Mouse (Mus musculus) granulocyte monocyte progenitor cell, adult 5-6 weeks (primary cell): ENCODE results near the gene Nme6. TPM values are rescaled to one million over a fixed set of nuclear protein-coding genes. Genes with fewer than 3 reads are reported as not detected.

Source experiments
- ATAC-seq: replicated peaks from 2 replicates; pipeline ENCODE4 v1.8.0; 2016; ENCODE audit warnings: mild to moderate bottlenecking, moderate TSS enrichment, inconsistent platforms; ENCODE audit not compliant: poor library complexity, severe bottlenecking
- total RNA-seq, 2 experiments: library from RNA; stranded (forward) in 1 of 2; stranded (reverse) in 1 of 2; fragments of 200-712, 200-1000 nt in 1 of 2; fragments of >200 nt in 1 of 2; fragmentation: Nextera tagmentation in 1 of 2; gene quantifications; 2 replicates each; pipeline ENCODE4 v1.2.3; 2014 to 2017

Nme6 gene
- total RNA-seq, 2 experiments from 2014 or later = 22.1 to 59.5 TPM

DNA sequence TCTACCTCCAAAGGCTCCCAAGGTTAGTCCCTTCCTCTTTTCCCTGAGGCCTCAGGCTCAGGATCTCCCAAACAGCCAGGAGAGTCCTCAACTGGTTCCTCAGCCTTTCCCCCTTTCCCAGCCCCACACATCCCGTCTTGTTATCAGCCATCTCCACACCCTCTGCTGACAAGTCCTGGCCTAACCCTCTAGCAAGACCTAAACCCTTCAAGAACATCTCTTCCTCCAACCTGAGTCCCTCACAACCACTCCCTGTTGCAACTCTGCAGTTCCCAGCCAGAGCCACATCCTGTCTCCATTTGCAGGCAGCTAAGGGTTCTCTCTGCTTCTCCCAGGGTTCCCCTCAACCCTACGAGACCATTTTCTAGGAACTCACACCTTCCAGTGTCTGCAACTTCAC is 33.7 kb downstream of the Nme6 start:
- 0 out of 2 replicates have a peak, but pooled peaks have one; percentile 10 for ATAC-seq

DNA sequence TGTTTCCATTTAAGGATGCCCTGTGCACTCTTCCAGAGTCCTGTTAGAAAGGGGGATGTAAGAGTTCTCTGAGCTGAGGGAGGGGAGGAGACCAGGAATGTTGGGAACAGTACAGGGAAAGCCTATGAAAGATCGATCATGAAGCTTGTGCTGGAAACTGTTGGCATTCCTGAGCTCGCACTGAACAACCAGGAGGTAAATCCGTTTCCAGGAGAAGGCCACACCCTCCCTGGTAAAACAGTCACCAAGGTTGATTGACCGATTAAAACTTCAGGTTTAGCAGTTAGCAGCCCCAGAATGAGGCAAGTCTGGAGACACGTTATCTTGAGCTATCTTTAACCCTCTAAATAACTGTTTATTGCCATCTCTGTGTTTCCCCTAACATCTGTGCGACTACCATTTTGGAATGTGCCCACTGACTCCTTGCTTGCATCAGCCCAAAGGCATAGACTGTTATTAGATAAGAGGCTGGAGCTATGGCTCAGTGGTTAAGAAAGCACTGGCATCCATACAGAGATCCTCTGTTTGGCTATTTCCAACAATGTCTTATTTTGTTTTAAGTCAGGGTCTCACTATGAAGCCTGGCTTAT is 38.5 kb downstream of the Nme6 start:
- ATAC-seq = no peak

DNA sequence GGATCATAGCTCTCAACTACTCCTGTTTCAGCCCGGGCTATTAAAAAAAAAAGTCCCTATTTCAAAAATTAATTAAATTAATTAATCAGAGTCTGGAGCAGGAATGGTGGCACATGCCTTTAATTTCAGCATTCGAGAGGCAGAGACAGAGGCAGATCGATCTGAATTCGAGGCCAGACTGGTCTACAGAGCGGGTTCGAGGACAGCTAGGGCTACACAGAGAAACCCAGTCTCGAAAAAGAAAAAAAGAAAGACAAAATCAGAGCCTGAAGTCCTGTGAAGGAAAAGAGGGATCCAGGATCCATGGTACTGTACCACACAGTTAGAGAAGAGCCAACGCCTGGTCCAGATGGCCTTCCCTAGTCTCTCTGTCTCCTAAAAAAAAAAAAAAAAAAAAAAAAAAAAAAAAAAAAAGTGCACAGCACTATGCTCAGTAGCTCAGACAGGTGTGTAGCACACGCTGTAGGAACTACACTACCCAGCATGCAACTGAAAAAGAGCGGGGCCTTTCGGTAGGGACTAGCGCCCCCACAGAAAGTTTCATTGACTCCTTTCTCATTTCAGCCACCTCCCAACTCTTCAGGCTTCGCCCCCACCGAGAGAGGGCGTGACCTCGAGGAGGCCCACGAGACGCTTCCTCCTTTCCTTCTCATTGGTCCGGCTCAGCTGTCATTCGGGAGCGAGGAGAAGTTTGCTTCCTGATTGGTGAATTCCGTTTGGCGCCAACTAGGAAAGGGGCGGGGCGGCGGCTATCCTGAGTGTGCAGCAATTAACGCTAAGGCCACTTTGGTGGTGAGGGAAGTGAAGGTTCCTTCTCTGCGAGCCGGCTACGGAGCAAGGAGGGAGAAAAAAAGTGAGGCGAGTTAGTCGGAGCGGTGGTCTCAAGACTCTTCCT is 42.5 kb downstream of the Nme6 start, which contains the start of gene Cdc25a:
TSS of gene Cdc25a (plus strand) at position 783 of the 895 bp plus-strand sequence.
- peak; percentile 95 for ATAC-seq

DNA sequence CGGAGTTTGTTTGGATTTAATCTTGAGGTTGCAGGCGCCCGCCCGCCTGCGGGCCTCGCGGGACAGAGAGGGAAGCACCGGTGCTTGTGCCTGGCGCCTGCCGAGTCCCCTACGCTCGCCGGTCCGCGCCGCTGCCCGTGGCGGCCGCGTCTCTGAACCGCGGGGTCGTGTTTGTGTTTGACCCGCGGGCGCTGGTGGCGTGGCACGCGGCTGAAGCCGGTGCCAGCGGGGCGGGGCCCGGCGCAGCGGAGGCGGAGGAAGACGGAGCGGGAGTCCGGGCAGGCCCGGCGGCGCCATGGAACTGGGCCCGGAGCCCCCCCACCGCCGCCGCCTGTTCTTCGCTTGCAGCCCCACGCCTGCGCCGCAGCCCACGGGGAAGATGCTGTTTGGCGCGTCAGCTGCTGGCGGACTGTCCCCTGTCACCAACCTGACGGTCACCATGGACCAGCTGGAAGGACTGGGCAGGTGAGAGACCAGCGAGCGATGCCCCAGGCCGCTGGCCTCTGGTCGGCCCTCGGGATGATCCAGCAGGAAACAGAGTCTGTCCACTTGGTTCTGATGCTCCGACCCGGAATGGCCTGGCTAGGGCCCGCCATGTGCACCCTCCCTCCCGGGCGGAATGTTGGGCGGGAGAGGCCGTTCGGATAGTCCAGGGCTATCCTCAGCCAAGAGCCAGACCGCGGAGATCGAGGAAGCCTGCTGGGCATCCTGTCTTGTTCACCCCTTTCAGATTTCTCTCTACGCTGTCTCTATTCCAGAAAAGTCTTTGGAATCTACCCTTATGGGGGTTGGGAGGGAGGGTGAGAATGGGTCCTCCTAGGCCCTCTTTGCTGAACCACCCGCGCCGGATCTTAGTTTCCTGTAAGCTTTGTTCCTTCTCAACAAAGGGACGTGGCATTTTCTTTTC is 43.4 kb downstream of the Nme6 start:
- ATAC-seq = peak; percentile 18

DNA sequence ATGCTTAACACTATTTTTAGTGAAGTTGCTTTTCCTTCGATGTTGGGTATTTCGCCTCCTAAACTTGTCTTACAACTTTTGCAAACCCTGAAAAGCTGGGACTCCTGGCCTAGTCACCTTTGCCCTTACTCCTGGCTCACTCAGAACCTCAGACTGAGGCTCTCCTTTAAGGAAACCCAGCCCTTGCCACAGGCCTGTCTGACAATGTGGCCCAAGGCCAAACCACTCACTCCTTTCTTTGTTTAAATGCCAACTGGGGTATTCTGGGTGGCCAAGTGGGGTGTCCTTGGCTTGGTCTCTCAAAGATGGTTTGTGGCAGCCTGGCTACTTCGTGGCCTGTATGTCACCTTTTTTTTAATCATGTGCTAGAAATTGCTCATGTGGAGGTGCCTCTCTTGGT is 44.2 kb downstream of the Nme6 start:
- ATAC-seq = 0 out of 2 replicates have a peak, but pooled peaks have one; percentile 11

DNA sequence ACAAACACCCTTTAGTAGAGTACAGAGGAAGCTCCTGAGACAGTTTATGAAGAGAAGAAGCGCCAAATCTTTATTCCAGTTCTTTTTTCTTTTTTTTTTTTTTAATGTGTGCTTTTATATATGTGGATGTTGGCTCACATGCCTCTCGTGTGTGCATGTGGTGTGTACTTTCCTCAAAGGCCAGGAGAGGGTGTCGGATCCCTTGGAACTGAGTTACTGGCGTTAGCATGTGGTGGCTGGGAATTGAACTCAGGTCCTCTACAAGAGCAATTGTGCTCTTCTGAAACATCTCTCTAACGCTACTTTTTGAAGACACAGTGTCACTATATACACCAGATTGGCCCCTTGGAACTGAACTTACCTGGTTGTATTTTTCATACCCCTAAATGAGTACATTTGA is 45.1 kb downstream of the Nme6 start:
- no peak for ATAC-seq

DNA sequence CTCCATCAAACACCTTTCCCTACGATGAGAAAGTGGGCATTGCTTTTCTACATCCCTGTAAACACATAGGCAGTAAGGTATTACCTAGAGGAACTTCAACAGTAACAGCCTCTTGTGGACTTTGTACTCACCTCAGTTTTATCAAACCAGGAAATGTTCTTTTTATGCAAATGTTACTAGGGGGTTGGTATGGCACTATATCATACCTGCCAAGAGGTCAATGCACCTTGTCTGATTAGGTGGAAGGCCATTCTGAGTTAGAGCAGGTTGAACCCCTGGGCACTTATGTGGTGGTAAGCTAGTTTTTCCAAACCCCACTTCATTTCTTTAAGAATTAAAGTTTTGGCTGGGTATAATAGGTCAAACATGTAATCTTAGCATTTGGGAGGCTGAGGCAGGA is 46.8 kb downstream of the Nme6 start:
- no peak for ATAC-seq

- ATAC-seq = no peak
Measured at GRCm38 (mm10) chr9:109886259-109886658, 53.7 kb downstream of the Nme6 start.

- no peak for ATAC-seq
Measured at GRCm38 (mm10) chr9:109887321-109887720, 54.8 kb downstream of the Nme6 start.

DNA sequence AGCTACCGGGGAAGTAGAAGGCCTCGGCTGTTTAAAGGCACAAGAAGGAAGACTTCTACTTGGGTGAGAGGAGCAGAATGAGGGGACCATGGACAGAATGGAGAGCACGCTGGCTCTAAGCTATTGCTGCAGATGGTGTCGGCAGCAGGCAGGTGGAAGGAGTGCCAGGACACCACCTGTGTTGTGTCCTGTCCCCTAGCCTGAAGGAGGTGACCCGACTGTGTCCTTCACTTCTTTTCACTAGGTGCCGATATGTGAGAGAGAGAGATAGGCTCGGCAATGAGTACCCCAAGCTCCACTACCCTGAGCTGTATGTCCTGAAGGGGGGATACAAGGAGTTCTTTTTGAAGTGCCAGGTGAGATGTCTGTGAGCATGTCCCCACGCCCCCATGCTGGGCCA is 59.0 kb downstream of the Nme6 start:
- ATAC-seq = no peak

Other genes starting within 250 kb of the Nme6 start
- not detected in 2 replicates for gene Fbxw24, start 206.7 kb upstream of the Nme6 start, total RNA-seq (2014; fragmentation: Nextera tagmentation)
- gene Fbxw24, start 206.7 kb upstream of the Nme6 start, total RNA-seq (2017) = not detected in 2 replicates
- gene Fbxw25, start 168.1 kb upstream of the Nme6 start, total RNA-seq (2014; fragmentation: Nextera tagmentation) = not detected in 2 replicates
- not detected in 2 replicates for gene Fbxw25, start 168.1 kb upstream of the Nme6 start, total RNA-seq (2017)
- gene Fbxw18, start 130.0 kb upstream of the Nme6 start, total RNA-seq (2014; fragmentation: Nextera tagmentation) = not detected in 2 replicates
- gene Fbxw18, start 130.0 kb upstream of the Nme6 start, total RNA-seq (2017) = not detected in 2 replicates
- gene Fbxw26, start 86.7 kb upstream of the Nme6 start, total RNA-seq (2014; fragmentation: Nextera tagmentation) = not detected in 2 replicates
- gene Fbxw26, start 86.7 kb upstream of the Nme6 start, total RNA-seq (2017) = not detected in 2 replicates
- gene Fbxw27, start 42.1 kb upstream of the Nme6 start, total RNA-seq (2014; fragmentation: Nextera tagmentation) = not detected in 2 replicates
- gene Fbxw27, start 42.1 kb upstream of the Nme6 start, total RNA-seq (2017) = not detected in 2 replicates
- gene Spink8, start 20.5 kb upstream of the Nme6 start, total RNA-seq (2014; fragmentation: Nextera tagmentation) = not detected in 2 replicates
- not detected in 2 replicates for gene Spink8, start 20.5 kb upstream of the Nme6 start, total RNA-seq (2017)
- 3.0 and 37.6 TPM in 2 replicates for gene Camp, start 16.9 kb downstream of the Nme6 start, total RNA-seq (2014; fragmentation: Nextera tagmentation)
- 99.8 and 173 TPM in 2 replicates for gene Camp, start 16.9 kb downstream of the Nme6 start, total RNA-seq (2017)
- gene Cdc25a, start 42.8 kb downstream of the Nme6 start, total RNA-seq (2014; fragmentation: Nextera tagmentation) = 45.1 and 52.5 TPM in 2 replicates
- 50.6 and 54.4 TPM in 2 replicates for gene Cdc25a, start 42.8 kb downstream of the Nme6 start, total RNA-seq (2017)
- 33.3 and 42.6 TPM in 2 replicates for gene Map4, start 98.7 kb downstream of the Nme6 start, total RNA-seq (2014; fragmentation: Nextera tagmentation)
- gene Map4, start 98.7 kb downstream of the Nme6 start, total RNA-seq (2017) = 17.1 and 22.3 TPM in 2 replicates